Mouse (Mus musculus) Patski (cell line): Measurements from ENCODE around the gene Btf3. TPM values are rescaled to one million over a fixed set of nuclear protein-coding genes. Genes with fewer than 3 reads are reported as not detected.

ENCODE experiments used
- ATAC-seq: fragments of 100-300 bp; one replicate; pipeline ENCODE4 v1.8.0; 2021
- CTCF ChIA-PET: fragments of 350-600 bp; sonication (Branson Sonifier 250); formaldehyde crosslinking; loops from one replicate; lab custom pipeline; 2022; ENCODE audit warnings: inconsistent platforms; lab: Charles Lee
- POLR2A ChIA-PET: fragments of 350-600 bp; sonication (Branson Sonifier 250); formaldehyde crosslinking; loops from one replicate; lab custom pipeline; 2022; ENCODE audit warnings: antibody characterized with exemption, inconsistent platforms; lab: Charles Lee
- DNase-seq: peaks from one replicate; pipeline ENCODE4 v3.0.0-alpha.2; 2011; ENCODE audit warnings: low read depth, low spot score
- H3K27me3 ChIP-seq: fragments of 371-371 bp; one replicate; pipeline ENCODE4 v1.5.1; 2021
- CTCF ChIP-seq: fragments of 100-300 bp; IDR thresholded peaks from one replicate; pipeline ENCODE4 v1.5.1; 2021
- in situ Hi-C: fragments of 300-500 bp; cut with MboI; formaldehyde crosslinking; loops from 3 replicates; pipeline ENCODE4 v1.11.1; 2018; ENCODE audit warnings: low pct_unique_long_range_greater_than_20kb, mixed read lengths
- polyA plus RNA-seq: library from polyadenylated mRNA; unstranded; gene quantifications from one replicate; pipeline ENCODE4 v1.2.3, GENCODE M21; 2021

Btf3 gene
- polyA plus RNA-seq, 1 experiment from 2014 or later, result 751 TPM

DNA sequence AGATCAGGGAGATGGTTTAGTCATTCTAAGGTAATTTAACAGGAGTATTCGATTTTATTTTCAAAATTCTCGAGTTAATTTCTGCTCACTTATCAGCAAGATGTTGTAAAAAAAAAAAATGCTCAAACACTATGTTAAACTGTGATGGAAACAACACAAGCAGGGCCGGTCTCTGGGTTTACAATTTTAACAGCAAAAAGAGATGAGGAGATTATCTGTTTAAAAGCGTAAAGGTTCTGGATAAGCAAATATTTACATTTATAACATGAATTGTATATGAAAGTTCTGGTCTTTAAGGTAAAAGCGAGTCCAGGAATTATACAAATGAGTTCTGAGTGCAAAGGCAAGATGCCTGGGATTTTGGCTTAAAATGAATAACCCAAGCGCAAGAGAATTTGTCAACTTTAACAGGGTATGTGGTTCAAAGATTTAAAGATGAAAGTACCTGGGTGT, 40.2 kb upstream of the Btf3 start:
- CTCF ChIA-PET, result interaction anchor here (1.1 to 1.6 kb wide), 2 partner anchors 11 to 19 kb away, joined by 3 read pairs; no protein-coding TSS in a partner anchor
- no peak for ATAC-seq
- in situ Hi-C loops, result loop anchor here (10.0 kb wide), 1 partner anchor 138 kb away; the partner anchor contains the start of gene Gm10320
- no peak for TF ChIP-seq CTCF
- H3K27me3 ChIP-seq, result no peaks in the 10 kb centered on the region
- POLR2A ChIA-PET, result no interaction called here
- no peak for DNase-seq

DNA sequence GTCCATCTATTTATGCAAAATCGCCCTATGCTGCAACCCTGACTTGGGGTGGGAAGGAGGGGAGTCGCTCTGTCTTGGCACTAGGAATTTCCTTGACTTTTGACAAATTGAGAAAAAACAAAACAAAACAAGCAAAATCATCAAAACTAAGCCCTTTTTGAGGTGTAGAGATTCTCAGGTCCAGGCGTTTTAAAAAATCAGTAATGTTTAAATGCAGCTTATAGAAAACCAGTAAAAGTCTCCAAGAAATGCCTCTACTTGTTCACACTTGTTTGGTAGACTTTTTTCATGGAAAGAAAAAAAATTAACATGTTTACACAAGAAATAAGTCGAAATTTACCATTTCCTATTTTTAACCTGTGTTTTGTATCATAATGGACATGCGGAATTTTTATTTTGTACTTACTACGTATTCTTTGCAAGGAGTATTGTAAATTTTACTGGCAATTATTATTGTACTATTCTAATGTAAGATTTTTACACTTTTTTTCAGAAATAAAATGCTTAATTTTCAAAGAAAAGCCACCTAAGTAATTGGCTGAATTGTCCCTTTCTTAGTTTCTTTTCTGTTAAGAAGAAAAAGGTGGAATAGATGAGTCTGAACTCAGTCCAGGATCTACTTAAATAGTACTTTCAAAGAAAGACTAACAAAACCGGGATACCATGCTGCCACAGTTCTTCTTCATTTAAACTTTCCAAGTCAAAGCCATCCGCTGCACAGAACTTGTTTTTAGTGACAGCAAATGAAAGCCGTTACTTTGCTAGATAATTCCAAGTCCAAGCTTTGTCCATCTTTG, 39.6 kb upstream of the Btf3 start:
- ATAC-seq (no peak), DNase-seq (no peak)
- TF ChIP-seq CTCF, result no peak
- H3K27me3 ChIP-seq, result no peaks in the 10 kb centered on the region
- in situ Hi-C loops, result loop anchor here (10.0 kb wide), 1 partner anchor 138 kb away; the partner anchor contains the start of gene Gm10320
- POLR2A ChIA-PET, result interaction anchor here (0.7 to 1.2 kb wide), 4 partner anchors 19 to 178 kb away, joined by 3 to 4 read pairs (median 3); partner anchors contain the start of gene Btf3
- CTCF ChIA-PET, result interaction anchor here (1.1 kb wide), 1 partner anchor 12 kb away, joined by 3 read pairs; no protein-coding TSS in a partner anchor

DNA sequence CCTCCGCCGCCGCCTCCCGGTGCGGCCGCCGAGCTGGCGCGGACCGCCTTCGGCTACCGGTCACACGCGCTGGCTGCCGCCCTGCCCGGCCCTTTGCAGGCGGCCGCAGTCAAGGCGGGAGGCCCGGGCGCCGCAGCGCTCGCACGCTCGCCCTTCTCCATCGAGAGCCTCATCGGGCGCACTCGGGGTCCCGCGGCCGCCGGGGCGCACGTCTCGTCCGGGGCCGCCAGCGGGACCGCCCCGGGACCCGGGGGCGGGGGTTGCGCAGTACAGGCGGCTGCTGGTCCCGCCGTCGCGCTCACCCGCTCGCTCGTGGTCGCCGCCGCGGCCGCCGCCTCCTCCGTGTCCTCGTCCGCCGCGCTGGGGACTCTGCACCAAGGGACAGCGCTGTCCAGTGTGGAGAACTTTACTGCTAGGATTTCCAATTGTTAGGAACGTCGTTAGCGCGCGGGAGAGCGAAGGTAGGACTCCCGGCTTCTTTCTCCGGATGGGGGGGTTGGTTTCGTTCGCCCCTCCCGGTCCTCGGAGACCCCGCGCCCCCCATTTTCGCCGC, 38.8 kb upstream of the Btf3 start:
- DNase-seq (no peak), ATAC-seq (no peak)
- H3K27me3 ChIP-seq, result no peaks in the 10 kb centered on the region
- ChIA-PET POLR2A (interaction anchor here (0.7 to 2.2 kb wide), 5 partner anchors 20 to 179 kb away, joined by 3 to 6 read pairs (median 3); partner anchors contain the start of gene Btf3), CTCF (no interaction called here)
- no peak for TF ChIP-seq CTCF
- in situ Hi-C loops, result loop anchor here (10.0 kb wide), 1 partner anchor 139 kb away; the partner anchor contains the start of gene Gm10320

DNA sequence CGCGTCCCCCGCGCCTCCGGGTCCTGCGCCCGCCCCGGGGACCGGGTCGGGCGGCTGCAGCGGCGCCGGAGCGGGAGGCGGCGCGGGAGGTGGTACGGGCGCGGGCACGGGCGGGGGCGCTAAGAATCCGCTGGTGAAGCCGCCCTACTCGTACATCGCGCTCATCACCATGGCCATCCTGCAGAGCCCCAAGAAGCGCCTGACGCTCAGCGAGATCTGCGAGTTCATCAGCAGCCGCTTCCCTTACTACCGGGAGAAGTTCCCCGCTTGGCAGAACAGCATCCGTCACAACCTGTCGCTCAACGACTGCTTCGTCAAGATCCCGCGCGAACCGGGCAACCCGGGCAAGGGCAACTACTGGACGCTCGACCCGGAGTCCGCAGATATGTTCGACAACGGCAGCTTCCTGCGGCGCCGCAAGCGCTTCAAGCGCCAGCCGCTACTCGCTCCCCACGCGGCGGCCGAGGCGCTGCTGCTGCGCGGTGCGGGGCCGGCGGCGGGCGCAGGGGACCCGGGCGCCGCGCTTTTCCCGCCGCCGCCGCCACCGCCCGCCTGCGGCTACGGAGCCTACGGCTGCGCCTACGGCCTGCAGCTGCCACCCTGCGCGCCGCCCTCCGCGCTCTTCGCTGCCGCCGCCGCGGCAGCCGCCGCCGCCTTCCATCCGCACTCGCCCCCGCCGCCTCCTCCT, 38.2 kb upstream of the Btf3 start:
- in situ Hi-C loops, result loop anchor here (10.0 kb wide), 1 partner anchor 140 kb away; the partner anchor contains the start of gene Gm10320
- TF ChIP-seq CTCF, result no peak
- DNase-seq, result no peak
- no peaks in the 10 kb centered on the region for H3K27me3 ChIP-seq
- ChIA-PET CTCF (no interaction called here), POLR2A (interaction anchor here (1.1 to 2.2 kb wide), 3 partner anchors 36 to 141 kb away, joined by 3 to 6 read pairs (median 3); partner anchors contain the start of gene Btf3)
- peak; percentile 38 for ATAC-seq

DNA sequence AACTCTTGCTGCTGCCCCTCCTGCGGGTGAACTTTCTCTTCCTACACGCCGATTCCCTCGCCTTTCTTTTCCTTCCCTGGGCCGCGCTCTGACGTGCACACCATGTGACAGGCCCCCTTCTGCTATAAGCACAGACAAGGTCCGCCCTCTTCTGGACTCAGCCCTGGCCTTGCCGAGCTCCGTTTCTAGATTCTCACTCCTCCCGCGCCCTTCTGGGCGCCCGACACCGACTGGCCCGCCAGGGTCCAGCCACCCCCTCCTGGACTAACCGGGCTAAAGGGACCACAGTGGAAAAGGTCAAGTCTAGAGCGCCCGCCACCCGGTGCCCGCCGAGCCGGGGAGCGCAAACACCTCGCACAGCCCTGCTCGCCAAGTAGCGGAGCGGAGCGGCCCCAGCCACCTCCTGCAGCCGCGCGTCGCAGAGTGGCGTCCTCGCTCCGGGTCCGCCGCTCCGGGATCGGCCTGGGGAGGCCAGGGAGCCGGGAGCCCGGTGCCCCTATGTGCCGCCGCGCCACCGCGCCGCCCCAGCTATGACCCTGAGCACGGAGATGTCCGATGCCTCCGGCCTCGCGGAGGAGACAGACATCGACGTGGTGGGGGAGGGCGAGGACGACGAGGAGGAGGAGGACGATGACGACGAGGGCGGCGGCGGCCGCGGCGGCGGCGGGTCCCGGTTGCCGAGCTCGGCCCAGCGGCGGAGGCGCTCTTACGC, 37.4 kb upstream of the Btf3 start, which contains the start of gene Foxd1:
Gene Foxd1 (plus strand): TSS at position 153 of the 712 bp plus-strand sequence.
- CTCF ChIA-PET, result no interaction called here
- ATAC-seq, result peak; percentile 61
- peak; percentile 62 for DNase-seq
- POLR2A ChIA-PET, result interaction anchor here (1.1 to 2.2 kb wide), 3 partner anchors 37 to 180 kb away, joined by 3 to 6 read pairs (median 4); no protein-coding TSS in a partner anchor
- H3K27me3 ChIP-seq, result no peaks in the 10 kb centered on the region
- no peak for TF ChIP-seq CTCF
- in situ Hi-C loops, result loop anchor here (10.0 kb wide), 1 partner anchor 141 kb away; the partner anchor contains the start of gene Gm10320

DNA sequence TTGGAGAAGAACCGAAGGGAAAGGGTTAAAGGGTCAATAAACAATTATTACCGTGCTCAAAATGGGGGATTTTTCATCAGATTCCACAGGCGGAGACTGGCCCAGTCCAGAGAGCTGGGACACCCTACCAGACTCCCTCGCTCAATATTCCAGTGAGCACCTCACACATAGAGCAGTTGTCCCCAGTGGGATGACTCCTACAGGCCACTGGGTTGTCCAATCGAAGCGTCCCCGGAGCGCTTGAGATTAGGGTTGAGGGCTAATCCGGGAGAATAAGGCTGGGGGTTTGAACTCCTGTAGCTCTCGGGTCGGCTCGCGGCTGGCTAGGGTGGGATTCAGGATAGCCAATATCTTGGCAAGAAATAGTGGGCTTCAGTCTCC, 36.9 kb upstream of the Btf3 start:
- H3K27me3 ChIP-seq, result no peaks in the 10 kb centered on the region
- POLR2A ChIA-PET, result interaction anchor here (0.6 to 2.2 kb wide), 3 partner anchors 118 to 181 kb away, joined by 3 to 6 read pairs (median 4); no protein-coding TSS in a partner anchor
- in situ Hi-C loops, result loop anchor here (10.0 kb wide), 1 partner anchor 141 kb away; the partner anchor contains the start of gene Gm10320
- CTCF ChIA-PET, result no interaction called here
- ATAC-seq (no peak), DNase-seq (no peak)
- no peak for TF ChIP-seq CTCF

DNA sequence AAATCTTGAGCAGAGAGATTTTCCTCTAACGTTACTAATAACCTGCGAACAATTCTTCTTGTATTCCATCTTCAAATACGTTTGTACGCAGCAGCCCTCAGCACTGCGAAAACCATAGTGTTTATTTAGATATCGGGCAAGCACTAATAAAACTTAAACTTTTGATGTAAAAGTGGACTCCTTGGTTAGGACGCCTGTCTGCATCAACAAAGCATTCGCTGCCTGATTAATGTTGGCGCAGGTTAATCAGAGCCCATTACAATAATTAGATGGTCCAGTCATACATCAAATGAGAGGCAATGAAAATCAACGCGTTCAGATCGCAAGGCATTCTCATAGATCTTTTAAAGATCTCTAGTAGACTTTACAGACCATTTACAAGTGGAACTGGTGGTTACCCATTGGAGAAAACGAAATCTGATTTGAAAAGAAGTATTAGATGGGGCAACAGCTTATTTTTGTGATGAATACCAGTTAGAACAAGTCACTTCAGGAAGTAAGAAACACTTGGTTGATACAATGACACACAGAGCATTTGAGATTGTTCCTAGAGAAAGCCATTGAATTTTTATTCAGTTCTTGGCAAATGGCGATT, 35.7 kb upstream of the Btf3 start:
- in situ Hi-C loops, result loop anchor here (10.0 kb wide), 1 partner anchor 142 kb away; the partner anchor contains the start of gene Gm10320
- no peak for ATAC-seq

DNA sequence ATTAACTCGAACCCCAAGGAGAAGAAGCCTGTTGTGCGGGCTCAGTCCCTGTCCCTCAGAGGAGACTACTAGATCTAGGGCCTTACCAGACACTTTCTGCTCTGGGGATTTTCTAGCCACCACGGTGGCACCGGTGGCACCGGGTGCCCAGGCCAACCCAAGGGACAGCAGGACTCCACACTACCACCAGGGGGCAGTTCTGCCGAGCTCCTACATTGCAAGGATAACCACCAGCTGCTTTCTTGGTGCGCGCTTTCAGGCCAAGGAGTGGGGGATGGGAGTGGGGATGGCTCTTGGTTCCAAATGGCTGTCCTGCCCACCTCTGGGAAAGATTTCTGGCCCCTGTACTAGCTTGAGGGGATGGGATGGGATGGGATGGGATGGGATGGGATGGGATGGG, 34.7 kb upstream of the Btf3 start:
- no peaks in the 10 kb centered on the region for H3K27me3 ChIP-seq
- ChIA-PET POLR2A (interaction anchor here (0.8 kb wide), 1 partner anchor 35 kb away, joined by 3 read pairs; no protein-coding TSS in a partner anchor), CTCF (interaction anchor here (1.1 kb wide), 1 partner anchor 40 kb away, joined by 3 read pairs; no protein-coding TSS in a partner anchor)
- TF ChIP-seq CTCF, result no peak
- no peak for DNase-seq
- no peak for ATAC-seq
- in situ Hi-C loops, result loop anchor here (10.0 kb wide), 1 partner anchor 143 kb away; the partner anchor contains the start of gene Gm10320

More for the DNA sequence above, 35.7 kb upstream of the Btf3 start:
- POLR2A ChIA-PET, result no interaction called here
- no peak for TF ChIP-seq CTCF
- H3K27me3 ChIP-seq, result no peaks in the 10 kb centered on the region
- CTCF ChIA-PET, result no interaction called here
- no peak for DNase-seq

DNA sequence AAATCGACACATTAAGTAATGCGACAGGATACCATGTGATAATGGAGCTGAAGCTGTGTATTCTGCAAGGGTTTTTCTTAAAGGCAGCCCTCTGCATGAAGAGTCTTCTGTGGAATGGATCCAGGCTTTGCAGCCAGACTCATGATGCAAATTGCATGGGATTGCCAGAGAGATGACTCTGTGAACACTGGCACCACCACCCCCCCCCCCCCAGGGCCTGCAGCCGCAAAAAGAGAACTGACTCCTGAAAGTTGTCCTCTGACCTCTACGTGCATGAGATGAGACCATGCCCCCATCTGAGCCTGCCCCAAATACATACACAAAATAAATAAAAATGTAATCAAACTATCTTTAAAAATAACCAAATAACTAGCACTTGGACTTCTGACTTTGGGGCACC, 32.7 kb upstream of the Btf3 start:
- DNase-seq, result no peak
- in situ Hi-C loops, result no loop called here
- TF ChIP-seq CTCF, result no peak
- ATAC-seq, result no peak
- CTCF ChIA-PET, result interaction anchor here (2.0 kb wide), 1 partner anchor 51 kb away, joined by 7 read pairs; no protein-coding TSS in a partner anchor
- no peaks in the 10 kb centered on the region for H3K27me3 ChIP-seq
- POLR2A ChIA-PET, result interaction anchor here (0.6 kb wide), 1 partner anchor 171 kb away, joined by 3 read pairs; no protein-coding TSS in a partner anchor
